Mouse (Mus musculus) bone marrow macrophage, adult 2 months (primary cell): ENCODE results near the gene Capzb.

ENCODE experiments used
- CTCF ChIP-seq: IDR thresholded peaks from 2 replicates; pipeline ENCODE4 v1.5.1; 2012; ENCODE audit warnings: low read depth, mild to moderate bottlenecking, low read length, moderate library complexity
- POLR2A ChIP-seq: IDR thresholded peaks from 2 replicates; pipeline ENCODE4 v1.6.1; 2012; ENCODE audit warnings: mild to moderate bottlenecking, low read depth, low read length, borderline replicate concordance

GRCm38 (mm10) chr4:139209130-139209840 lies 16.6 kb downstream of the Capzb start:
- no peak for TF ChIP-seq POLR2A
- no peak for TF ChIP-seq CTCF
